Mouse (Mus musculus): Measurements from ENCODE around the gene Polrmt.

DNA sequence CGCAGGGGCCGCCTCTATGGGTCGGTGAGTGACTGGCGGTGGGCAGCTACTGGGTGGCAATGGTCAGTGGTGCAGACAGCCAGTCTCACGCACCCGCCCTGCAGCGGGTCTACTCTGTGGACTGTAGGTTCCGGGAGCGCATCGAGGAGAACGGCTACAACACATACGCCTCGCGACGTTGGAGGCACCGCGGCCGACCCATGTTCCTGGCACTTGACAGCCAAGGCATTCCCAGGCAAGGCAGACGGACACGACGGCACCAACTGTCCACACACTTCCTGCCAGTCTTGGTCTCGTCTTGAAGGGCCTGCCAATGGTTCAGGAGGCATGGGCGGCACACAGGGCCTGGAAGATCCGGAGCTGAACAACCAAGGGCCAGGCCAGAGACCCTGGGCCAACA is 10.3 kb upstream of the Polrmt start:
- TF ChIP-seq CTCF (IDR thresholded peaks at IDR 0.05; ENCODE audit: low read depth, low read length) (no peak), GATA1 (IDR thresholded peaks at IDR 0.05; ENCODE audit: borderline replicate concordance, low read length) (no peak), POLR2AphosphoS5 (IDR thresholded peaks at IDR 0.05; ENCODE audit: insufficient replicate concordance, low read depth, low read length) (no peak), TAL1 (conservative IDR thresholded peaks at IDR 0.05; ENCODE audit: low read depth, low read length) (no peak), GATA2 (IDR thresholded peaks at IDR 0.05; ENCODE audit: borderline replicate concordance, low read depth, low read length) (no peak)
